In genomic region chr2:166042542-166042941, GRCm38 (mm10) we compare ENCODE assay signal across 18 mouse cellular contexts. TPM values are rescaled to one million over a fixed set of nuclear protein-coding genes. Genes with fewer than 3 reads are reported as not detected.
DNase-seq lines count a peak whose midpoint lies in the region; ATAC-seq and TF ChIP-seq lines count a peak whose summit lies in the region.
"Had no signal": no experiment of that assay in that cellular context is flagged by ENCODE, and none has a peak within 500 bp of the region (broad histone marks: within the 10 kb centered on the region; RNA-seq: fewer than 3 reads in every experiment).

No protein-coding gene starts in this region.

- no peaks in the 10 kb centered on the region for H3K27me3 ChIP-seq in liver, postnatal 0 days (ENCODE audit: insufficient read depth, low read length)
- no peaks in the 10 kb centered on the region for H3K27me3 ChIP-seq in MEL (ENCODE audit: control insufficient read depth in 1 of 2, insufficient read depth in 2 of 2, low read length in 2 of 2)
- H3K27me3 ChIP-seq in liver, embryonic 13.5 days: no peaks in the 10 kb centered on the region
- no peaks in the 10 kb centered on the region for H3K27me3 ChIP-seq in intestine, embryonic 15.5 days (replicated peaks)
- H3K27me3 ChIP-seq: embryonic facial prominence, embryonic 12.5 days; forebrain, embryonic 15.5 days; hindbrain, embryonic 13.5 days had no signal

- no peak overlapping the region for H3K4me3 ChIP-seq in gastrocnemius, adult 2 months
- H3K4me3 ChIP-seq in liver, postnatal 0 days (ENCODE audit: low read depth, low read length): no peak overlapping the region
- H3K4me3 ChIP-seq in MEL (ENCODE audit: control insufficient read depth in 1 of 2, insufficient read depth in 1 of 2, low read depth in 2 of 2, low read length in 2 of 2): no peak overlapping the region
- no peak overlapping the region for H3K4me3 ChIP-seq in liver, embryonic 13.5 days (replicated peaks)
- H3K4me3 ChIP-seq in intestine, embryonic 15.5 days (replicated peaks): no peak overlapping the region
- H3K4me3 ChIP-seq: embryonic facial prominence, embryonic 12.5 days; forebrain, embryonic 15.5 days; heart, adult 2 months; hindbrain, embryonic 13.5 days had no signal

- no peak for TF ChIP-seq EP300 in liver, postnatal 0 days (IDR thresholded peaks at IDR 0.05; ENCODE audit: low read depth)
- peak; percentile 86 for TF ChIP-seq EP300 in MEL (IDR thresholded peaks at IDR 0.05; ENCODE audit: low read depth in 1 of 2, low read length in 2 of 2)

- H3K27ac ChIP-seq in gastrocnemius, adult 2 months: peak overlapping the region; percentile 63; the same call in 1 of the 2 replicates
- H3K27ac ChIP-seq in liver, postnatal 0 days (ENCODE audit: low read depth): no peak overlapping the region
- no peak overlapping the region for H3K27ac ChIP-seq in MEL (ENCODE audit: control insufficient read depth, low read depth, low read length)
- H3K27ac ChIP-seq in liver, embryonic 13.5 days: no peak overlapping the region
- no peak overlapping the region for H3K27ac ChIP-seq in intestine, embryonic 15.5 days
- H3K27ac ChIP-seq: embryonic facial prominence, embryonic 12.5 days; forebrain, embryonic 15.5 days; heart, adult 2 months; hindbrain, embryonic 13.5 days had no signal

- TF ChIP-seq CTCF in gastrocnemius, adult 2 months (IDR thresholded peaks at IDR 0.05): no peak
- no peak for TF ChIP-seq CTCF in liver, postnatal 0 days (IDR thresholded peaks at IDR 0.05; ENCODE audit: low read depth)
- no peak for TF ChIP-seq CTCF in MEL (IDR thresholded peaks at IDR 0.05 in 2 of 3, conservative IDR thresholded peaks at IDR 0.05 in 1 of 3; ENCODE audit: control insufficient read depth in 1 of 3, insufficient read depth in 1 of 3, low read depth in 2 of 3, low read length in 3 of 3, poor library complexity in 1 of 3, severe bottlenecking in 1 of 3)

- no peak overlapping the region for H3K9ac ChIP-seq in liver, postnatal 0 days (replicated peaks)
- H3K9ac ChIP-seq in MEL (ENCODE audit: control insufficient read depth, low read depth, low read length, poor library complexity, severe bottlenecking): no peak overlapping the region
- no peak overlapping the region for H3K9ac ChIP-seq in liver, embryonic 13.5 days
- H3K9ac ChIP-seq in intestine, embryonic 15.5 days: no peak overlapping the region
- H3K9ac ChIP-seq: embryonic facial prominence, embryonic 12.5 days; forebrain, embryonic 15.5 days; hindbrain, embryonic 13.5 days had no signal

- no peaks in the 10 kb centered on the region for H3K79me2 ChIP-seq in MEL (ENCODE audit: control insufficient read depth, insufficient read depth, low read length, poor library complexity)

- H3K36me3 ChIP-seq in liver, postnatal 0 days (replicated peaks; ENCODE audit: insufficient read depth, low read length): peaks cover 2% of the 10 kb centered on the region; the same call in 1 of the 2 replicates
- H3K36me3 ChIP-seq in MEL (ENCODE audit: control insufficient read depth in 1 of 2, insufficient read depth in 2 of 2, low read length in 2 of 2): peaks cover 0 to 23% of the 10 kb centered on the region in 2 experiments; a peak in 3 of 4 replicates
- H3K36me3 ChIP-seq in liver, embryonic 13.5 days: peaks cover 3% of the 10 kb centered on the region; the same call in 1 of the 2 replicates
- no peaks in the 10 kb centered on the region for H3K36me3 ChIP-seq in intestine, embryonic 15.5 days
- H3K36me3 ChIP-seq: forebrain, embryonic 15.5 days had no signal

- intact Hi-C loops in gastrocnemius, adult 2 months (cut with DNase I): no loop called here
- intact Hi-C loops in gastrocnemius, postnatal 14 days (cut with DNase I; ENCODE audit: low total_unique reads): no loop called here

- no peak for DNase-seq in gastrocnemius, adult 2 months
- DNase-seq in gastrocnemius, postnatal 14 days: no peak
- DNase-seq in liver: peak; percentile 18
- DNase-seq in liver, postnatal 0 days: no peak
- peak; percentile 66 for DNase-seq in MEL (ENCODE audit: low read depth, low spot score)
- no peak for DNase-seq in liver, embryonic 13.5 days
- no peak for DNase-seq in Muller cell, postnatal 12 days (ENCODE audit: inconsistent ontology term)
- DNase-seq: adrenal gland, postnatal 10 days; cerebellum, adult 11-12 months; cerebellum, adult 9-10 months; cerebellum, postnatal 25 days; gastrocnemius, postnatal 10 days; heart, adult 2 months; heart, postnatal 14 days had no signal

- H3K4me1 ChIP-seq in liver, postnatal 0 days (ENCODE audit: insufficient read depth): peaks cover 16% of the 10 kb centered on the region
- peaks cover 12 to 26% of the 10 kb centered on the region in 2 experiments for H3K4me1 ChIP-seq in MEL (ENCODE audit: control insufficient read depth in 1 of 2, insufficient read depth in 2 of 2, low read length in 2 of 2)
- peaks cover 44% of the 10 kb centered on the region for H3K4me1 ChIP-seq in liver, embryonic 13.5 days (replicated peaks)
- H3K4me1 ChIP-seq in intestine, embryonic 15.5 days (replicated peaks): peaks cover 19% of the 10 kb centered on the region

- no peaks in the 10 kb centered on the region for H3K9me3 ChIP-seq in liver, postnatal 0 days (ENCODE audit: low read length)
- H3K9me3 ChIP-seq in MEL (replicated peaks; ENCODE audit: insufficient read depth, low read length): no peaks in the 10 kb centered on the region
- no peaks in the 10 kb centered on the region for H3K9me3 ChIP-seq in liver, embryonic 13.5 days (replicated peaks)
- H3K9me3 ChIP-seq in intestine, embryonic 15.5 days: no peaks in the 10 kb centered on the region
- H3K9me3 ChIP-seq: embryonic facial prominence, embryonic 12.5 days; forebrain, embryonic 15.5 days; hindbrain, embryonic 13.5 days had no signal

- no peak overlapping the region for H3K4me2 ChIP-seq in liver, postnatal 0 days (ENCODE audit: low read depth, low read length)
- H3K4me2 ChIP-seq in liver, embryonic 13.5 days: no peak overlapping the region
- no peak overlapping the region for H3K4me2 ChIP-seq in intestine, embryonic 15.5 days (replicated peaks)
- H3K4me2 ChIP-seq: embryonic facial prominence, embryonic 12.5 days; forebrain, embryonic 15.5 days; hindbrain, embryonic 13.5 days had no signal

- 60% methylated on average over 1 of the region's 1 CpGs for WGBS in liver, postnatal 0 days (ENCODE audit: insufficient replicate concordance)
- 26% methylated on average over 1 of the region's 1 CpGs for WGBS in liver, embryonic 13.5 days (ENCODE audit: insufficient replicate concordance)
- 55% methylated on average over 1 of the region's 1 CpGs for WGBS in intestine, embryonic 15.5 days

- no peak for TF ChIP-seq POLR2A in MEL (IDR thresholded peaks at IDR 0.05; ENCODE audit: control insufficient read depth in 1 of 2, insufficient read depth in 1 of 2, low read depth in 1 of 2, low read length in 2 of 2, poor library complexity in 1 of 2)

- no peak for TF ChIP-seq RAD21 in MEL (IDR thresholded peaks at IDR 0.05; ENCODE audit: low read depth, low read length)

- ATAC-seq in liver, postnatal 0 days: no peak
- 0 out of 2 replicates have a peak, but pooled peaks have one; percentile 59 for ATAC-seq in liver, embryonic 13.5 days (ENCODE audit: low read depth)
- ATAC-seq in intestine, embryonic 15.5 days: no peak
- ATAC-seq: forebrain, embryonic 15.5 days had no signal

TF ChIP-seq in MEL, 35 proteins besides CTCF, POLR2A, EP300 and RAD21:
- no peak for TF ChIP-seq MAX (IDR thresholded peaks at IDR 0.05; ENCODE audit: low read length)
- peak; percentile 97 for TF ChIP-seq GATA1 (IDR thresholded peaks at IDR 0.05; ENCODE audit: low read depth, low read length)
- peak; percentile 77 for TF ChIP-seq TAL1 (IDR thresholded peaks at IDR 0.05; ENCODE audit: low read length)
- TF ChIP-seq TCF12 (IDR thresholded peaks at IDR 0.05; ENCODE audit: low read depth, low read length): peak; percentile 94
- TF ChIP-seq UBTF (IDR thresholded peaks at IDR 0.05; ENCODE audit: borderline replicate concordance, insufficient read depth, low read depth, low read length): no peak
- 0 out of 2 replicates have a peak, but pooled peaks have one; percentile 18 for TF ChIP-seq MXI1 (IDR thresholded peaks at IDR 0.05; ENCODE audit: low read depth, low read length)
- TF ChIP-seq BHLHE40 (IDR thresholded peaks at IDR 0.05; ENCODE audit: borderline replicate concordance, low read depth, low read length): peak; percentile 72; the same call in 1 of the 2 replicates
- TF ChIP-seq ETS1 (IDR thresholded peaks at IDR 0.05; ENCODE audit: low read depth, low read length): peak; percentile 73
- TF ChIP-seq MYB (IDR thresholded peaks at IDR 0.05; ENCODE audit: low read depth, low read length): no peak
- peak; percentile 99 for TF ChIP-seq RCOR1 (IDR thresholded peaks at IDR 0.05; ENCODE audit: low read depth, low read length)

RNA-seq across cellular contexts. Expression of gene Ncoa3, which starts 50.1 kb away (rescaled TPM):
- 10 to 100 TPM; 21.0 to 24.8 TPM for total RNA-seq in gastrocnemius, adult 2 months (2021)
- 10 to 100 TPM; 11.1 to 13.9 TPM for total RNA-seq in gastrocnemius, postnatal 14 days (2021)
- polyA plus RNA-seq in liver, postnatal 0 days (2015; fragmentation: Nextera tagmentation; extraction: Ambion mirVana): 3.3 and 3.9 TPM in 2 replicates
- total RNA-seq in MEL (2012; rRNA removed): 5.7 and 6.7 TPM in 2 replicates
- polyA plus RNA-seq in MEL (2012; ENCODE audit: insufficient read depth in 1 of 2, insufficient read length in 2 of 2, low read depth in 1 of 2, low replicate concordance in 2 of 2, missing spikeins in 1 of 2): 10 to 100 TPM; 10.3 to 19.8 TPM
- polyA plus RNA-seq in liver, embryonic 13.5 days (2015; fragmentation: Nextera tagmentation; extraction: Ambion mirVana): 3.5 and 4.5 TPM in 2 replicates
- 10.8 TPM in 2 replicates for polyA plus RNA-seq in intestine, embryonic 15.5 days (2015; fragmentation: Nextera tagmentation; extraction: Ambion mirVana)

Comparison
In these comparisons a context has a peak if more than half of its experiments do, and no peak if none do; other contexts are left out.
1. DNase-seq: peak in liver (single experiment) and MEL (single experiment); none in gastrocnemius, adult 2 months (single experiment), gastrocnemius, postnatal 14 days (single experiment), liver, postnatal 0 days (single experiment), liver, embryonic 13.5 days (single experiment) and Muller cell, postnatal 12 days (single experiment).